Mouse (Mus musculus) embryo, embryonic 11.5 days (tissue): ENCODE results near the gene Teddm1b.
A peak's percentile ranks its signal among the peaks of the same experiment; 100 is the strongest.
"Not testable (repeated sequence)": the region's sequence is repeated elsewhere in the genome, so short reads cannot be mapped to it uniquely, and the experiment has no call there.

Experiments
- DNase-seq: peaks from one replicate; pipeline ENCODE4 v3.0.0-alpha.2; 2012; ENCODE audit warnings: low read depth, low spot score

Teddm1b gene

DNA sequence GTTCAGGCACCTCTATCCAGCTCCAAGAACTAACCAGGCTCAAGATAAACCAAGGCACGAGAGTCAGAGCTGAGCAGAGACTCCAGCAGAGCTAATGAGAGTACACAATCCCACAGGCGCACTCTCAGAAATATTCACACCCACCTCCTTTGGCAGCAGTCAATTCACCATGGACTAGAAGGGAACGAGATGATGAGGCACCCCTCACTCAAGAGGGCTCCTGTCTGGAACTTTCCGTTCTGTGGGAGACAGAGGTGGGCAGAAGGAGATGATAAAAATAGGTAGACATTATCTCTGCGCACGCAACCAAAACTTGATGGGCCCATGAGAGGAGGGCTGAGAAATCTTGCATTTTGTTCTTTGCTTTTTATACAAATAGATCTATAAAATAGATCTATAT is at the start of gene Teddm1b:
Gene Teddm1b (plus strand): TSS at position 301 of the 400 bp plus-strand sequence.
- no peak for DNase-seq

DNA sequence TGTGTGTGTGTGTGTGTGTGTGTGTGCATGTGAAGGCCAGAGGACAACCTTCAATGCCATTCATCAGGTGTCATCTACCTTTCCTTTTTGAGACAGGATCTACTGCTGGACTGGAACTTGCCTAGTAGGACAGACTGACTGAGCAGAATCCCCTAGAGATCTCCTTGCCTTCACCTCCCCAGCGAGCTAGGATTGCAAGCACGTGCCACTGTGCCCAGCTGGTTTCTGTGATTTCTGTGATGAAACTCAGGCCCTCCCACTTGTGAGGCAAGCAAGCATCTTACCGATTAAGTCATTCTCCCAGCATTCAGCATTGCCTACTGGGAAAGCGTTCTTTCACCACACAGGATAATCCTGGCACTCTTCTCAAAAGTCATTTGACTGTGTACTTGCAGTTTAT is 43.4 kb upstream of the Teddm1b start:
- DNase-seq: no peak

DNA sequence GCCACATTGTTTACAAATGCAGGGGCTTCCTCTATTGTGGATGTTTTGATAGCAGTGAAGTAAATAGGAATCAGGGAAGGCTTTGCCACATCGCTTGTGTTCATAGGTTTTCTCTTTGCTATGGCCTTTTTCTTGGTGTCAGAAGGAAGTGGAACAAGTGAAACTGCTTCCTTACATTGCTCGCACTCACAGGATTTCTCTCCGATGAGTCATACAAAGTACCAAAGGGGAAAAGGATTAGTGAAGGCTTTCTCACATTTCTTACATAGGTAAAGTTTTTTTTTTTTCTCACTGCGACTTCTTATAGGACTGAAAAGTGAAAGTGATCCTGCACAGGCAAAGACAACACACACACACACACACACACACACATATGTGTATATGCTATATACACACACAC is 38.1 kb upstream of the Teddm1b start:
- DNase-seq: no peak

DNA sequence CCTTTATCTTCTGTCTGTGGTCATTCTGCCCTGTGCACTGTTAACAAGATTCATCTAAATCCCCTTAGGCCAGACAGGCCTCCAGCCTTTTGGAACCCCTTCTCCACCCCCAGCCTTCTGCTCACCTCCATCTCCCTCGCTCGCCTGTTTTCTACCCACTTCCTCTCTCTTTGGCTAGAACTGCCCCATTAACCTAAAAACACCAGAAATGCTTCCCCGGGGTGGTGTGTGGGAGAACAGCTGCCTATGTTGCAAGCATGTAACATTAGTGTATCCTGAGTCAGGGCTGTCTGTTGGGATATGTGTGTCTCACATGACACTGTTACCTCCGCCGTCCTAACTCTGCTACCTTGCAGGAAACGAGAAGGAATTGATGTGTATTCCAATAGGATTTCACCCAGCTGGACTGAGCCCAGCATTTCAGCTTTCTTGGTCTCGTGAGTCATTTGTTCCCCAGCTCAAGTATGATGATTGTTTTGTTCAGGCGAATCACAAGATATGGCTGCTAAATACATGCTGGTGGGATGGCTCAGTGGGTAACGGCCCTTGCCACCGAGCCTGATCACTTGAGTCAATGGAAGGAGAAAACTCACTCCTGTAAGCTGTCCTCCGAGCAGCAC is 31.9 kb upstream of the Teddm1b start:
- no peak for DNase-seq

DNA sequence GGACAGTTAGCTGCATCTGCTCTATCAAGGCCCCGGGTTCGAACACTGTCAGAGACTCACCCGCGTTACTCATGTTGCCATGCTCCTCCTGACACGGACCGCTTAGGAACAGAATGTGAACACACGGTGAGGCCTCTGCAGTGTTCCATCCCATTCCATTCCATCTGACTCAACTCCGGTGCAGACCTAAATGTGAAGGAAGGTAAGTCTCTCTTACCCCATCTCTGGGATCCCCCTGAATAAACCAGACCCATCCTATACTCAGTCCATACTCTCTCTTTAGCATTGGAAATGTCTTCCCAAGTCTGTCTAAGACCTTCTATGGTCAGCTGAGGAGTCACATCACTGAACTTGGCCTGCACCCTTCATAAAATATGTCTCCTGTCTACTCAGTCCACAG is 30.1 kb upstream of the Teddm1b start, which contains the start of gene Rgsl1:
Gene Rgsl1 (minus strand): TSS at position 101 of the 400 bp plus-strand sequence.
- DNase-seq: no peak

DNA sequence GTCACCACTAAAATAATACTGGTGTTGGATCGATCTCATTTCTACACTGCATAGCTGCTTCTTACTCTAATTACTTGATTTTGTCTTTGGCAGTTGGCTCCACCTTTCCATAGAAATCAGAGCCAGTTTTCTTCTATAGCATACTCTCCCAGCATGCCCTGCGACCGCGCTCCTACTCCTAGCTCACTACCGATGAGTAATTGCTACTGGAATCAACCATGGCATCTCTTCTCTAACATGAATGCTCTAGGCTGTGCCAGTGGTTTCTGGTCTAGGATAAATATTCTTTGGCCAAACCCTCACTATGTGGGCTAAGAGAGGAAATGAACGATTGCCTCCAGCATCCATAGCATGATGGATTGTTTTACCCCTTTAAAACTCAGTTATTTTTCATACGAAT is 27.7 kb upstream of the Teddm1b start:
- no peak for DNase-seq

DNA sequence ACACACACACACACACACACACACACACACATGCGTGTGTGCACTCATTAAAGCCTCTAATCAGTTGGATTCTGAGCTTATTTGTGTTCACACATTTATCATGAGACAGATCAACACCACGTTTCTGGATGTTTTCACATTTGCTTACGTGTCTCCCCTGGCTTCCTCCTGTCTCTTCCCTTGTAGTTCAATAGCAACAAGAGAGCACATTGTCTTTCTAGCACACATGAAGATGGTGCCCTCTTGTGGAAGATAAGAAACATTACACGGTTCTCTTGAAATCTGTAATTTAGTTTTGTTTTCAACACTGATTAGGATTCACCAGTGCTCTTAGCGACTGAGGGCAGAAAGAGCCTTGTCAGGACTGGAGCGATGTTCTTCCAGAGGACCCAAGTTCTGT is 27.3 kb upstream of the Teddm1b start:
- peak; percentile 14 for DNase-seq

DNA sequence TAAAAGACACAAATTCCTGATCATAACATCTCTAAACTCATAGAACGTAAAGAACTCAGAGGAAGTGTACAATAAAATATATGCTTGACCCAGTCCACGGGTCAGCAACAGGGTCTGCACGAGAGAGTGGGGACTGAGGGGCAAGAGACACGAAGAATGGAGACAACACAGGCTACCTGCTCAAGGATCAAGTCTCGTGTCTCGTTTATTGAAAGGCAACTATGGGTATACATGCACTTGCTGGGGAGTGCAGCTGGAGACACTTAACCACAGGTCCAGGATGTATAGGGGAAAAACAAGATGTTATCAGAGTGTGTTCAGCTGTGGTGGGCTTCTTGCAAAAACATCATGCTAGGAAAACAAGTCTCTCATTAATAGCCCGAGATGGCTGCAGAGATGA is 21.4 kb upstream of the Teddm1b start:
- DNase-seq: not testable (repeated sequence)

DNA sequence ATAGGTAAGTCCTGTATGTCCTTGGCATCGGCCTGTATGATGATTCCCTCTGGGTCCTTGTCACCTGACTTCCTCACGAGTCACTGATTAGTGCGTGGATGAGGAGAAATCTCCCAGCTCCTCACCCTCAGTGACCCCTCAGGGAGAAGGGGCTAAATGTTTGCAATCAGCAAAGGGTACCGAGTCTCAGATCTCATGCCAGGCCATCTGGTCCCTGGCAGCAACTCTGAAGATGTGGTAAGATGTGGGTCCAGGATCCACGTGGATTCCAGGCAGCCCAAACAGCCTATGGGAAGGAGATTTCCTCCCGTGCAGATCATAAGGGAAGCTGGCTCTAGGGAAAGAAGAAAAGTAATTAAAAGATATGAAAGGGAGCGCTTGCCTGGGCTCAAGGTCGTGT is 18.2 kb upstream of the Teddm1b start:
- no peak for DNase-seq

DNA sequence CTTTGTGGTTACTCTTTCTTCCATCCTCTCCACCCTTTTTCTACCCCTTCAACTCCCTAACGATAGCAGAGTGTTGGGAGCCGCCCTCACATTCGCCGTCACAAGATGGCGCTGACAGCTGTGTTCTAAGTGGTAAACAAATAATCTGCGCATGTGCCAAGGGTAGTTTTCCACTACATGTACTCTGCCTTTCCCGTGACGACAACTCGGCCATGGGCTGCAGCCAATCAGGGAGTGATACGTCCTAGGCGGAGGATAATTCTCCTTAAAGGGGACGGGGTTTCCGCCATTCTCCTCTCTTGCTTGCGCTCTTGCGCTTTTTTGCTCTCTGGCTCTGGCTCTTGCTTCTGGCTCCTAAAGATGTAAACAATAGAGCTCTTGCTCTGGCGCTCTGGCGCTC is 6.2 kb downstream of the Teddm1b start:
- DNase-seq: not testable (repeated sequence)

DNA sequence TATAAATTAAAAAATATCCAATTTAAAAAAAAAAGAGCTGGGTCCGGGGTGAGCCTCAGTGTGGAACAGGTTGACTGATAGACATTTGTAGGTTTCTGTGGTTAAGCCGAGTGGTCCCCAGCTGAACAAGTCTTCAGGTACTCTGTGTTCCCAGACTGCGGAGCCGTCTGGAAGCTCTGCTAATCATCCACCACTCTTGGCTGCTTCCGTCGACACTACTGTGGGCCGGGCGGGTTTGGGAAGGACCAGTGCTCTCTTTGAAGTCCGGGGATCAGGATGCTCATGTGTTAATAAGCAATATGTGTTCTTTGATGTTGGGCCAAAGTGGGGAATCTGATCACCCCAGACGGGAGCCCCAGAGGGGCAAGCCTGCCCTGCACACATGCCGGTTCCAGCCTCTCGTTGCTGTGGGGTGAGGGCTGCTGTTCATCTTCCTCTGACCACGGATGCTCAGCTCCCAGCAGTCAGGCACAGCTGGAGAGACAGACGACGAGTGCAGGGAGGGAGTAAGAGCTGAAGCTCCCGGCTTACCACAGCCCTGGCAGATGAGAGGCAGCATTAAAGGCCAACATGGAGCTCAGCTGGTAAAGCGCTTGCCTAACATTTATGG is 12.0 kb downstream of the Teddm1b start:
- no peak for DNase-seq

DNA sequence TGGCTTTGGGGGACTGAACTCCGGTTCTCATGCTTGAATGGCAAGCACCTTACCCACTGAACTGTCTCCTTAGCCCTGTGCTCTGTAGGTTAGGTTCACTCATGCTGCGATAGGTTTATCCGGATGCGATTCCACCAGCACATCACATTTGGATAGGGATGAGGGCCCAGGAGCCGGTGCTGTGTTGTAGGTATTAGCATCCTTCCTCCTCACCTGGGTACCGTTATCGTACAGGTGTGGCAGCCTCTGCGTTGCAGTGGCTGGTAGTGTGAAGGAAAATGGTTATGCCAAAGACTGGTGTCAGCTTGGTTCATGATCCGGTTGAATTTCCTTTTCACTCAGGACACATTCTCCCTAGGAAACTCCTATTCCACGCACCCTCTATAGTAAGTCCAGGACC is 16.0 kb downstream of the Teddm1b start:
- DNase-seq: no peak

DNA sequence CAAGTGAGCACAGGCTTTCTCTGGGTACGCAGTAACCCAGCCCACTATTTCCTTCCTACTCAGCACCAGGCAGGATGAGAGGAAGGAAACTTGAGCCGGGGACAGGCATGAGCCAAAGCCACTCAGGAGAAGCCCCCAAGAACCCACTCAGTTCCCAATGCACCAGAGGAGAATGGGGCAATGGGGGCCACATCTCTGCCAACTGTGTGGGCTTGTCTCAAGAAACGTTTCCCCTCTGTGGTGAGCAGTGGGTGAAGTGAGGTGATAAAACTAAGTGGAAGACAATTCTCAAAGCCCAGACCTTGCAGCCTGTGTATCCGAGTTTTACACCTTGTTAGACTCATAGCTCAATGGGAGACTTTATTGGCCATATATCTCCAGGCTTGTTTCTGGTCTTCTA is 17.3 kb downstream of the Teddm1b start, which contains the start of gene Teddm1a:
Gene Teddm1a (plus strand): TSS at position 301 of the 400 bp plus-strand sequence.
- no peak for DNase-seq

DNA sequence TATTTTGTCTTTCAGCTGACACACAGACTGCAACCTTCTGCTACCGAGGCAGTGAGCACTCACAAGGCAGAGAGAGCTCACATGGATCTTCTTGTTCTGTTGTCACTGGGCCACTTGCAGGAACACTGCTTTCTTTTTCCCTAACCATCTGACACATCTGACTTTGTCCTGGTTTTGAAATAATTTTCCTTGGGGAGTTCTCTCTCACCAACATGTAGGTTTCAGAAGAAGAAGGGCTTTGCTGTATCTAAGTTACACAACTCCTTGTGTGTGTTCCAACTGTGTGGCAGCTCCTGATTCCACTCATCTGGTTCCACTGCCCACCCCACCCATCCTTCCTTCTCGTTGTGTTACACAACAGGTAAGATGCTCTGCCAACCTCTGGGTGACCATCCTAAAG is 19.6 kb downstream of the Teddm1b start:
- no peak for DNase-seq

DNA sequence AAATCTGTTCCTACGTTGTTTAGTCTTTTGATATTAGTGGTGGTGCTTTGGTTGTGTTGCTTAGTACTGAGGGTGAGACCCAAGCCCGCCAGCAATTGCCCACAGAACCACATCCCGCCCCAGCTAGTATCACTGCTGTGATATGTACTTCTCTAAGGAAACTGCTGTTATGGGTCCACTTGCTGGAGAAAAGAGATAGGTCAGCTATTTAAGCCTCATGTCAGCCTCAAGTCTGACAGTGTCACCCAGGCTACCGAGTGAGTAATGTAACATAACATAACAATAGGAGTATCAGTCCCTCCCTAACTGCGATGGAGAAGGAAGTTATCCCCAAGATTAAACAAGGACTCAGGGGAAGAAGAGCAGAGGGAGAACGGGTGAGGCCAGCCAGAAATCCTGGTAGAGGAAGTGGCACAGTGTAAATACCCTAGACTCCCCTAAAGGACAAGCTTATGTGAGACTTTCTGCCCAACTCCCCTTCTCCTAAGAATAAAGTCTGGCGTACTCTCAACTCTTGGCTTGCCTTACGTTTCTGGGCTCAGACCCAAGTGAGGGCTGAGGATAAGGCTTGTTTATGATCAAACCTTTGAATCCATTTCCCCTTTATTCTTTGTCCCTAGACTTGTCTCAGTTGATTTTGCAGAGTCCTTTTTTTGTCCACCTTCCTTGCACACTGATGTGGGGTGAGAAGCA is 20.2 kb downstream of the Teddm1b start:
- DNase-seq: no peak

DNA sequence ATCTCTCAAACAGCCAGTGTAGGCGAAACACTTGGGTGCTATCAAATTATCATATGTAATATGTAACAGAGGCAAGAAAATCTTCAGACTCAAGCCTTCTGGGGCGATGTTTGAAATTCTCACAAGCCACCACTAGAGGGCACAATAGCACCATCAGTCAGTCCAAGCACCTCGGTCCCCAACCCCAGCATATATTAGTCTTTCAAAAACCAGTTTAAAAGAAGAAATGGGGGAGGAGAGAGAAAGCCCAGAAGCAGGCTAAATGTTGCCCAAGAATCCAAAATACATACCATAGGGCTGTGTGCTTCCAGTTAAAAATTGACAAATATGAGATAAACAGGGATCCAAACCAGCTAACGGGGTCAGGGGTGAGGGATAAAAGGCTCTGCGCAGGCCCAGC is 20.8 kb downstream of the Teddm1b start:
- DNase-seq: peak; percentile 73

DNA sequence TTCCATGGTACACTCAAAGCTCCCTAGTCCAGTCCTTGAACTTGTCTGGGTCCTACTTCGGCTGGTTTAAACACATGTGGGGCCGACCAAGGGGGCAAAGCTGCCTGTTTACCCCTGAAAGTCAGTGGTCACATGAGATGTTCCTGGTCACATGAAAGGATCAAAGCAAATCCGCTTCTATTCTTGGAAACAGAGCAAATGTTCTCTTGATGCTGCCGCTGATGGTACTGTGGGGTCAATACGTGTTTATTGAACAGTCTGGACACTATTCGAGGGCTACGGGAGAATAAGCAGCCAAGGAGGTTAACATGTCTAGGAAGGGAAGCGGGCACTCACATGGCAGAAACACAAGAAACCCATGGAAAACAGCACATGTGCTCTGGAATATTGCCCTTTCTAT is 23.1 kb downstream of the Teddm1b start:
- DNase-seq: no peak

DNA sequence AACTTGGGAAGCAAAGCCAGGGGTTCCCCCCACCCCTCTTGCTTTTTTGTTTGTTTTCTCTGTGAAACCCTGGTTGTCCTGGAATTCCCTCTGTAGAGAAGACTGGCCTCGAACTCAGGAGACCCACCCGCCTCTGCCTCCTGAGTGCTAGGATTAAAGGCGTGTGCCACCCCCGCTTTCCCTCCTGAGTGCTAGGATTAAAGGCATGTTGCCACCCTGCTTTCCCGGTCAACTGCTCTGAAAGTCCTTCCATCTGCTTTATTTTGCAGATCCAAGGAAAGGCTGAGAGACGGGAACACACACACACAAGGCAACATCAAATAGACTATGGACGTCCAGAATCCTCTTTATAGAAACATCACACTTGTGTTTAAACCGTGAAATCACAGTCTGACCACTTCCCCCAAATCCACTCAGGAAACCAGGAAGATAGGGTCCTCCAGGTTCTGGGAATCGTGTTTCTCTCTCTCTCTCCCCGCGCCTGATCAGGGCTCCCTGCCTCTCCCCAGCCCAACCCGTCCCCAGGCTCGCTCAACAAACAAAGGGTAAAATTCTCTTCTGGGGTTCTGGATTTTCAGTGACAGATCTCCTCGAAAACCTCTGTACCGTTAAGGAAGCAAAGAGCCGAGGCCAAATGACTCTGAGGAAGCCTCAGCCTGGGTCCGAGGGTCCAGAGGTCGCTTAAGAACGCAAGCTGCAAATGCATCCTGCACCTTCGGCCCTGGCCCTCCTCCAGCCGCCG is 25.0 kb downstream of the Teddm1b start:
- no peak for DNase-seq

DNA sequence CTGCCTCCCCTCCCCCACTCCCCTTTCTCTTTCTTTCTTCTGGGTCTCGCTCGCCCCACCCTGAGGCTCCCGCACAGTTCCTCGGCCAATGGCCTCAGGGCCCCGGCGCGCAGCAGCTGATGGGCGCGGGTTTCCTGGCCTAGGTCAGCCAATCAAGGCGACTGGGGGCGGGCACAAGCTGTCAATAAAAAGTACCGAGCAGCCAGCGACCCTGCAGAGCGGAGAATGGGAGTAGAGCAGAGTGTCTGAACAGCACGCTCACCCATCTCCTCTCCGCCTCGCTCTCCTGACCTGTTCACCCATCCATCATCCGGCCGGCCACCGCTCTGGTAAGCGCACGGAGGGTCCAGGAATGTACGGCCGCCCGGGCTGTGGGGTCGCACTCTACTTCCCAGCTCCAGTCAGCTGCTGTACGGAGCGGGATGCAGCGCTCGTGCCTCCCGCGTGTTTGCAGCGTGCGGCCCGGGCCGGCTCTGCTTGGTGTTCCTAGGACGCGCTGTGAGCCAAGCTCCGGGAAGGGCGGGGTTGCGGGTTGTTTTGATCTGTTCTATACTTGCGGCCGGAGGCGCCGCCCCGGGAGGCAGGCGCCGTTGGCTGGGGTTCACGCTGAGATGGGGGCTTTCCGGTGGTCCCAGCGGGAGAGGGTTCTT is 25.7 kb downstream of the Teddm1b start, which contains the start of the genes Glul and Teddm2:
Gene Glul (plus strand): TSS at position 214 of the 650 bp plus-strand sequence.
Gene Teddm2 (minus strand): TSS at position 498 of the 650 bp plus-strand sequence.
- DNase-seq: peak; percentile 94

DNA sequence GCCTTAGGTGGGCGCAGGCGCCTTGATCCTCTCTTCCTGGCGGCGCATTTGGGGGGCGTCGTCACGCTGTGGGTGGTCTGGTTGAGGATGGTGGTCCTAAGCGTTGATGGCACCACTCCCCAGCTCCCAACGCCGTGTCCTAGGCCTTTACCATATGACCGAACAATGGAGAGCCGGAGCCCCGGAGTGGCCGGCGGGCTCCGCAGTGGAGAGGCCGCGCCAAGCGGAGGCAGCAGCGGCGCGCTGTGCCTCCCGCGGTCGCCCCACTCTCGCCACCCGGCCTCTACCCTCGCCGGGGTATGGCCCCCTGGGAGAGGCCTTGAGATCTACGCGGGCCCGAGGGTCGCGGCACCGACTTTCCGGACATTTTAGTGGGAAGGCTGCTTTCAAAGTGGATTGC is 26.2 kb downstream of the Teddm1b start:
- no peak for DNase-seq
